Mouse (Mus musculus): Measurements from ENCODE around the gene Cpxm1. TPM values are rescaled to one million over a fixed set of nuclear protein-coding genes. Genes with fewer than 3 reads are reported as not detected.
A peak's percentile ranks its signal among the peaks of the same experiment; 100 is the strongest.

The Cpxm1 gene
- total and polyA plus RNA-seq, 2 experiments from 2014 or later: 6.9 to 9.5 TPM

GRCm38 (mm10) chr2:130433152-130433551 is 35.8 kb upstream of the Cpxm1 start:
- Histone ChIP-seq H3K4me1 (ENCODE audit: control insufficient read depth, insufficient read depth) (no peaks in the 10 kb centered on the region), H3K9ac (replicated peaks; ENCODE audit: low read depth, low read length) (no peak overlapping the region), H3K27me3 (ENCODE audit: control insufficient read depth, insufficient read depth, low read length) (no peaks in the 10 kb centered on the region), H3K4me3 (ENCODE audit: low read depth, low read length) (no peak overlapping the region), H3K9me3 (replicated peaks; ENCODE audit: control insufficient read depth, low read length) (no peaks in the 10 kb centered on the region), H3K4me2 (ENCODE audit: low read depth, low read length) (no peak overlapping the region), H3K27ac (ENCODE audit: low read depth) (no peak overlapping the region), H3K36me3 (replicated peaks; ENCODE audit: control insufficient read depth, insufficient read depth, low read length) (peaks cover 9% of the 10 kb centered on the region)
- no peak for ATAC-seq (ENCODE audit: insufficient read depth, low read depth)
- 23% methylated on average over 4 of the region's 4 CpGs for WGBS
- no peak for DNase-seq (ENCODE audit: low spot score)
- TF ChIP-seq EP300 (IDR thresholded peaks at IDR 0.05; ENCODE audit: low read depth) (no peak), CTCF (IDR thresholded peaks at IDR 0.05; ENCODE audit: low read depth) (peak; percentile 66)

DNA sequence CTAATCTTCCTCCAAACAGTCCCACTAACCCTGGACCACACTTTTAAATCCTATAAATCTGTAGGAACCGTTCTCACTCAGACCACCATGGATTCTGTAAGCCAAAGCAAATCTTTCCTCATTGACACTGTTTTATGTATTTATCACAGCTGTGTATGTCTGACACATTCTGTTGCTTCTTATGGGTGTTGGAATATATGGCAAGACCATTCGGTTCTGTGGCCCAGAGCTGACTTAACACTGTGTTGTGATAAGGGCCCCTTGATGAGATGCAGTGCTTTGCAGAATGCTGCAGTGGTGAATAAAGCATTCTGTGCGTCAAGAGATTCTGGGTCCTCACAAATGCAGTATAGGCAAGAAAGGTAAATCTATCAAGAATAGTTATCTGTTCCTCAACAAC is 34.8 kb upstream of the Cpxm1 start:
- no peak overlapping the region for H3K4me2 ChIP-seq (ENCODE audit: low read depth, low read length)
- H3K27ac ChIP-seq (ENCODE audit: low read depth): no peak overlapping the region
- no peak overlapping the region for H3K9ac ChIP-seq (replicated peaks; ENCODE audit: low read depth, low read length)
- H3K27me3 ChIP-seq (ENCODE audit: control insufficient read depth, insufficient read depth, low read length): no peaks in the 10 kb centered on the region
- H3K4me3 ChIP-seq (ENCODE audit: low read depth, low read length): no peak overlapping the region
- 70% methylated on average over 3 of the region's 3 CpGs for WGBS
- H3K36me3 ChIP-seq (replicated peaks; ENCODE audit: control insufficient read depth, insufficient read depth, low read length): no peaks in the 10 kb centered on the region
- H3K9me3 ChIP-seq (replicated peaks; ENCODE audit: control insufficient read depth, low read length): no peaks in the 10 kb centered on the region
- no peak for ATAC-seq (ENCODE audit: insufficient read depth, low read depth)
- H3K4me1 ChIP-seq (ENCODE audit: control insufficient read depth, insufficient read depth): no peaks in the 10 kb centered on the region
- no peak for TF ChIP-seq CTCF (IDR thresholded peaks at IDR 0.05; ENCODE audit: low read depth)
- no peak for TF ChIP-seq EP300 (IDR thresholded peaks at IDR 0.05; ENCODE audit: low read depth)
- DNase-seq (ENCODE audit: low spot score): no peak

DNA sequence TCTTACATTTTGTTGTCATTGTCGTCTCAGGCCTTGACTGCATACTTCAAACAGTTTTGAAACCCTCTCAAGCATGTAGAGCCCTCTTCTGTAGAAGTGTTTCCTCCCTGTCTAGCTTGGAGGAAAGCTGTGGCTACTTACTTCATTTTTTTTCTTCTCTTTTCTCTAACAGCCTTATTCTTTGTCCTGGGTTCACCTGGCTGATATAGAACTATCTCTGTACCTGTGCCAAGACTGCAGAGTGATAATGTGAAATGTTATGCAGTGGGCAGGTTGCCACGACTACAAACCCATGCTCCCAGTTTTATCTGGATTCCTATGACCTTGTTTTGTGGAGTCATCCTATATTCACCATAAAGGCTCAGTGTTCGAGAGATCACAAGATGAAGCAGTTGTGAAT is 33.1 kb upstream of the Cpxm1 start:
- no peak overlapping the region for H3K4me2 ChIP-seq (ENCODE audit: low read depth, low read length)
- no peak overlapping the region for H3K9ac ChIP-seq (replicated peaks; ENCODE audit: low read depth, low read length)
- no peaks in the 10 kb centered on the region for H3K27me3 ChIP-seq (ENCODE audit: control insufficient read depth, insufficient read depth, low read length)
- no peaks in the 10 kb centered on the region for H3K4me1 ChIP-seq (ENCODE audit: control insufficient read depth, insufficient read depth)
- TF ChIP-seq CTCF (IDR thresholded peaks at IDR 0.05; ENCODE audit: low read depth): no peak
- TF ChIP-seq EP300 (IDR thresholded peaks at IDR 0.05; ENCODE audit: low read depth): no peak
- DNase-seq (ENCODE audit: low spot score) (no peak), ATAC-seq (ENCODE audit: insufficient read depth, low read depth) (no peak)
- H3K9me3 ChIP-seq (replicated peaks; ENCODE audit: control insufficient read depth, low read length): no peaks in the 10 kb centered on the region
- no peaks in the 10 kb centered on the region for H3K36me3 ChIP-seq (replicated peaks; ENCODE audit: control insufficient read depth, insufficient read depth, low read length)
- no peak overlapping the region for H3K4me3 ChIP-seq (ENCODE audit: low read depth, low read length)
- H3K27ac ChIP-seq (ENCODE audit: low read depth): no peak overlapping the region
- WGBS: 54% methylated on average over 3 of the region's 3 CpGs

DNA sequence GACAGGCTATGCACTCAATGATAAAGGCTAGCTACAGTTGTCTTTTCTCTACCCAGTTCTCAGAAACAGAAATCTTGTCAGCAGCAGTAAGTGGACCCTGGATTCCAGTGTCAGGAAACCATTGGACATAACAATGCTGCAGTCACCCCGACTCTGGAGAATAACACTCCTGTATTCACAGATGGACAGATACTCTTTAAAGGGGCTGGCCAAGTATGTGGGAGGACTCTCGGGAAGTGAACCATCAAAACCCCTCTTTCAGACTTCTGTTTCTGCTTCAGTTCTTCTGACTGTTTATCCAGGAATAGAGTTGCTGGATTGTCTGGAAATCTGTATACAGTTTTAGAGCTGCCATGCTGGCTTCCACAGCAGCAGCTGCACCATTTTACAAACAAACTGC is 32.5 kb upstream of the Cpxm1 start:
- WGBS: 46% methylated on average over 2 of the region's 2 CpGs
- DNase-seq (ENCODE audit: low spot score): no peak

DNA sequence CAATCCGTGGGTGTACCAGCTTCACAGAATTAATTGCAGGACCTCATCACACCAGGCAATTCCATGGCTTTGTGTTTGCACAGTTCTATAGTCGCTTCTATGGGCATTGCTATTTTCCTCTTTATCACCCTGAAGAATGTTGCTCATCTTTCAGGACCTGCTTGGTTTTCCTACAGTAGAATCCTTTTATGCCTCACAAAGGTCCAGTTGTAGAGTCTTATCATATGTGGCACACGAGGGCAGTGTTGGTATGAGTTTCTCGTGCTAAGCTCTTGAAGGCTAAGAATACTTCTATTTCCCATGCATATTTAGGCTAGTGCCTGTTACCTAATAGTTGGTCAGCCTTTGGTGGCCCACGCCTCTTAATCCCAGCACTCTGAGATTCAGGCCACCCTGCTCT is 27.7 kb upstream of the Cpxm1 start:
- TF ChIP-seq EP300 (IDR thresholded peaks at IDR 0.05; ENCODE audit: low read depth) (no peak), CTCF (IDR thresholded peaks at IDR 0.05; ENCODE audit: low read depth) (peak; percentile 45)
- Histone ChIP-seq H3K9me3 (replicated peaks; ENCODE audit: control insufficient read depth, low read length) (no peaks in the 10 kb centered on the region), H3K4me3 (ENCODE audit: low read depth, low read length) (peak overlapping the region; percentile 78), H3K36me3 (replicated peaks; ENCODE audit: control insufficient read depth, insufficient read depth, low read length) (no peaks in the 10 kb centered on the region), H3K9ac (replicated peaks; ENCODE audit: low read depth, low read length) (peak overlapping the region; percentile 86), H3K27ac (ENCODE audit: low read depth) (peak overlapping the region; percentile 87), H3K4me2 (ENCODE audit: low read depth, low read length) (peak overlapping the region; percentile 79), H3K27me3 (ENCODE audit: control insufficient read depth, insufficient read depth, low read length) (no peaks in the 10 kb centered on the region), H3K4me1 (ENCODE audit: control insufficient read depth, insufficient read depth) (peaks cover 11% of the 10 kb centered on the region; the same call in 1 of the 2 replicates)
- WGBS: 19% methylated on average over 5 of the region's 5 CpGs
- ATAC-seq (ENCODE audit: insufficient read depth, low read depth) (no peak), DNase-seq (ENCODE audit: low spot score) (peak; percentile 54)

More for the DNA sequence above, 32.5 kb upstream of the Cpxm1 start:
- no peak overlapping the region for H3K4me2 ChIP-seq (ENCODE audit: low read depth, low read length)
- no peak overlapping the region for H3K4me3 ChIP-seq (ENCODE audit: low read depth, low read length)
- H3K9ac ChIP-seq (replicated peaks; ENCODE audit: low read depth, low read length): no peak overlapping the region
- no peak for ATAC-seq (ENCODE audit: insufficient read depth, low read depth)
- peaks cover 3% of the 10 kb centered on the region; the same call in 1 of the 2 replicates for H3K4me1 ChIP-seq (ENCODE audit: control insufficient read depth, insufficient read depth)
- TF ChIP-seq CTCF (IDR thresholded peaks at IDR 0.05; ENCODE audit: low read depth): no peak
- TF ChIP-seq EP300 (IDR thresholded peaks at IDR 0.05; ENCODE audit: low read depth): no peak
- H3K27ac ChIP-seq (ENCODE audit: low read depth): no peak overlapping the region
- no peaks in the 10 kb centered on the region for H3K27me3 ChIP-seq (ENCODE audit: control insufficient read depth, insufficient read depth, low read length)
- no peaks in the 10 kb centered on the region for H3K36me3 ChIP-seq (replicated peaks; ENCODE audit: control insufficient read depth, insufficient read depth, low read length)
- no peaks in the 10 kb centered on the region for H3K9me3 ChIP-seq (replicated peaks; ENCODE audit: control insufficient read depth, low read length)

All from heart, postnatal 0 days (tissue).